Mouse (Mus musculus): ENCODE measurements around the gene Plxna1.

The Plxna1 gene

DNA sequence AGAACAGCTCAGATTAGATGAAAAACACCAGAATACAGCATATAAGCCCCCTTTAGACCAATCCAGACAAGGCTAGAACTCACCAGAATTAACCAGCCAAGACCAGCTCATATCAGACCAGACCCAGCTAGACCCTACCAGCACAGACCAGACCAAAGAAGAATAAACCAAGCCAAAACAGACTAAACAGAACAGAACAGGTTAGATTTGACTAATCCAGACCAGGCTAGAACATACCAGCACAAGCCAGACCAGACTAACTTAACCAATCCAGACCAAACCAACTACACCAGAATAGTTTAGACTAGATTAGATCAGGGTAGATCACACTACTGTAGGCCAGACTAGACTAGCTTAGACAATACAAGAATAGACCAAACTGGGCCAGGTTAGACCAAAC, 77.3 kb downstream of the Plxna1 start:
- DNase-seq (ENCODE audit: low spot score), result no peak

DNA sequence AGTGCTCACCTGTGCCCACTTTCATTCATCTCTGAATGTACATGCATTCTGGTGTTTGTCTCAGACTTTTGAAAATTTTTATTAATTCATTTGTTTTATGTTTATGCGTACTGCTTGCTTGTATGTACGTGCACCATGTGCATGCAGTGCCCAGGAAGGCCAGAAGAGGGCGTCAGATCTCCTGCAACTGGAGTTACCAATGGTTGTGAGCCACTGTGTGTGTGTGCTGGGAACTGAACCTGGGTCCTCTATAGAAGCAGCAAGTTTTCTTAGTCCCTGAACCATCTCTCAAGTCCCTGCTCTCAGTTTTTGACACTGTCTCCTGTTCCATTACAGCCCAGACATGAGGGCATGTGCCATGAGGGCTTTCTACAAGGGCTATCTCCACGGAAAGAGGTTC, 79.3 kb downstream of the Plxna1 start:
- DNase-seq (ENCODE audit: low spot score), result no peak

DNA sequence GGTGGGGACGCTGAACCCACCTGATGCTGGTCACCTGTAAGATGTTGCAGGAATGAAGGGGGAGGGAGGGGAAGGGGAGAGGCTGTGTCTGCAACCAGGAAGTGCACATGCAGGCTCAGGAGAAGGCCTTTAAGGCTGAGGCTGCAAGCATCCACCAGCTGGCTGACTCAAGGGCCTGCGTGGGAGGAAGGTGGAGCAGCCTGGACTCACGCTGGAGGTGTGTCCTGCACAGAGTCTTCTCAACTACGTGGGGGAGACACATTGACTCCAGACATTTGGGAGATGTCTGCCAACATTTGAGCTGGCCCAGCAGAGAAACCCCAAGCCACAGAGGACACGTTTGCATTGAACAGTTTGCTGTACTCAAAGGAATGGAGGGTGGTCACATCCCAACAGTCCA, 79.8 kb downstream of the Plxna1 start:
- DNase-seq (ENCODE audit: low spot score), result no peak

DNA sequence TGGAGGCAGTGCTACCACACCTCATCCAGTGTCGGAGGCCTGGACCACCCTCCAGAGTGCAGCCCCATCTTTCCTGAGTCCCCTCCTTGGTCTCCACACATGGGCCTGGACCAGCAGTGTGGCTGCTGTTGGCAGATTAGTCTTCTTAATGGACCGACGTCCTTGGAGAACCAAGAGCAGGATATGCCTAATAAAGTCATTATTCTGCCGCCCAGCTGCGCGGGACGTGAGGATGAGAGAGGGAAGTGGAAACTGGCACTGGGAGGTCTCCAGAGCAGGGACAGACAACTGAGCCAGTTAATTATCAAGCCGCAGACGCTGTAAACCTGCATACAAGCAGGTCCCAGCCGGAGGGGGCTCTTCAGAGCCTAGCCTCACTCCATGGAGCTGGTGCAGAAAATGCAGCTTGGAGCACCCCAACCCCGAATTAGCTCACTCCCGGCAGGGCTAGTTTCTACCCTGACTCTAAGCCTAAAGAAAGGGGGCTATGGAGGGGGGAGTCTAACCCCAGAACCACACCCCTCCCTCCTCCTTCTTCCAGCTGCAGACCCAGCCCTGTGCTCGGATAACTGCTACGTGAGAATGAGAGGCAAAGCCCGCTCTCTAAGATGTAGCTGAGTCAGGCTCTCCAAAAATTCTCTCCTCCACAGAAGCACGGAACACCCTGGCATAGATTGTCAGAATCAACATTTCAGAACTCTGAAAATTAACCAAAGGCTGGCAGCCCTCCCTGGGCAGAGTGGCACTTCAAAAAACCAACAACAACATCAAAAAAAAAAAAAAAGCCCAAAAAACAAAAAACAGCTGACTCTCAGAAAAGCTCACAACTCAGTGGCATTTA, 80.7 kb downstream of the Plxna1 start:
- DNase-seq (ENCODE audit: low spot score), result peak; percentile 53

DNA sequence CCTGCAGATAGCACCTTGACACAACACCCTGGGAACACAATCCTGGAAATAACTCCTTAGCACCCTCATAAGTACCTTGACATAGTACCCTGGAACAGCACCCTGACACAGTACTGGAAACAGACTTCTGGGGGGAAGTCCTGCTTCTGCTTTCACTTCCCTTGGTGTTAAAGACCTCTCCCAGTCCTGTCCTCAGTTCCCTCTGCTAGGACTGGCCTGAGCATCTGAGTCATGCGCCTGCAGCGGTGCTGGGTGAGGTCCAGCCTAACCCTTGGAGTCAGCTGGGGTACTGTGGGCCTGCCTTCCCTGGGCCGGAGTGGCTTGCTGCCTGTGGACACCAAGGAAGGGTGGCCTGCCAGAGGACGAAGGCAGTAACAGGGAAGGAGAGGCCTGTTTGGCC, 81.9 kb downstream of the Plxna1 start:
- DNase-seq (ENCODE audit: low spot score), result no peak

DNA sequence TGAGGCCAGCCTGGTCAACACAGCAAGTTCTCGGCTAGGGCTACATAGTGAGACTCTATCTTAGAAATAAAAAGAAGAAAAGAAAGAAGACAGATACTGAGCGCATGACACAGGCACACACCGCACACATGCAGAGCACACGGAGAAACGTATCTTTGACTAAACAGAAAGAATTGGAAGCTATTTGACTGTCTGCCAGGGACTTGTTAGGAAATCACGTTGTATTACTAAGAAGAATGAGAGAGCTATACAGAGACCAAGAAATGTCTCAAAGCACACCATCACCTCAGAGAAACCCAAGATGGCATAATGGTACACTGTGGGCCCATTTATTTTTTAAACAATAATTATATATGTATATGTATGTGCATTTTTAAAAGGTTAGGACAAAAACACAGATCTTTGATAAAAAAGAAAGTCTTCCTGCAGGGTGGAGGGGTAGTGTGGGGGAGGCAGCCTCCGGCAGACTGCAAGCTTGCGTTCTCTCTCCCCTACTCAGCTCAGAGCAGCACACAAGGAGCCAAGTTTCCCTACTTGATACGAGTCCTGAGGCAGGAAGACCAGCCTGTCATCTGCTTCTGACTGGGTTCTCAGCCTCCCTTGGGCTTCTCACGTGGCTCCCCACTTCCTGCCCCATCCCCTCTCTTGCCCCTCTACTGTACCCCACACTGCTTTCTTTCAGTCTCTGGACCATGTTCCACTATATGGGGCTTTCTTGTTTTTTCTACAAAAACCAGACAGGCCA, 90.5 kb downstream of the Plxna1 start:
- DNase-seq (ENCODE audit: low spot score), result no peak

DNA sequence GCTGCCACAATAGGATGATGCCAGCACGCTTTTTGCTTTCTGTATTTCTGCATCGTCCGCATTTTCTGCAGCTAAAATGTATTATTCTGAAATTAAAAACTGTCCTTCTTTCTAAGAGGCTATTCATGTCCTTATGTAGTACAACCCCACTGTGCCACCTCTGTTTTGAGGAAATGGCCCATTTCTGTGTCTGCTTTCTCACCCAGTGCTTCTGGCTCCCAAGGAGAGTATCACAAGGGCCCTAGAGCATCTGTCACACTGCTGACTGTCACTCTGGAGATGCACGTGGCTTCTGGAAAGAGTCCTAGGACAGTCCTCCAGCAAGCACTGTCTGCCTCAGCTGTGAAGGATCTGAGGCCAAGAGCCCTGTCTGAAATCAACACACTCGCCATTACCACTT, 95.2 kb downstream of the Plxna1 start:
- DNase-seq (ENCODE audit: low spot score), result no peak

Data from retina, embryonic 14.5 days (tissue).